Comparison of ENCODE assay signal across 16 mouse cellular contexts in the genomic region with DNA sequence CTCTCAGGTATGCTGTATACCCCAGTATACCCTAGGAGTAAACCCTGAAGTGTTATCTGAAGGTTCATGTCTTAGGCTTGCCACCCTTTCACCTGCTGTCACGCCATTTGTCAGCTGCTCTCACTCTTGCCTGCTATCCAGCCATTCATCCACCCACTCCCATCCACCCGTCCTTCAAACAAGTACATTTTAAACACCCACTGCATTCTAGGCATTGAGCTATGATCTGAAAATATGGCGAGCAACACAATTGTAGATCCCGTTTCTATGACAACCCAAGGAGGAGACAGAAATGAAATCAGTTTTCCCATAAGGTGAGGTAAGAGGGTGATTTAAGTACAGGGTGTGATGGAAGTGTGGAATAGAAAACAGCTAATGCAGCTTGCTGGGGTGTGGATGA.
DNase-seq lines count a peak whose midpoint lies in the region; ATAC-seq and TF ChIP-seq lines count a peak whose summit lies in the region.
"Had no signal": no experiment of that assay in that cellular context is flagged by ENCODE, and none has a peak within 500 bp of the region (broad histone marks: within the 10 kb centered on the region; RNA-seq: fewer than 3 reads in every experiment).

No protein-coding gene starts in this region.

- WGBS in hindbrain, embryonic 15.5 days = 85% methylated on average over 4 of the region's 4 CpGs
- 92% methylated on average over 4 of the region's 4 CpGs for WGBS in hindbrain, embryonic 11.5 days
- WGBS in midbrain, embryonic 11.5 days = 93% methylated on average over 4 of the region's 4 CpGs

- H3K36me3 ChIP-seq in hindbrain, embryonic 15.5 days = peaks cover 9% of the 10 kb centered on the region
- no peaks in the 10 kb centered on the region for H3K36me3 ChIP-seq in hindbrain, embryonic 11.5 days (ENCODE audit: control insufficient read depth, insufficient read depth, low read length)
- H3K36me3 ChIP-seq in midbrain, embryonic 11.5 days (ENCODE audit: control insufficient read depth, insufficient read depth, low read length) = no peaks in the 10 kb centered on the region
- H3K36me3 ChIP-seq: embryonic facial prominence, embryonic 13.5 days; hindbrain, embryonic 12.5 days; midbrain, embryonic 12.5 days had no signal

- H3K9me3 ChIP-seq in hindbrain, embryonic 15.5 days = no peaks in the 10 kb centered on the region
- no peaks in the 10 kb centered on the region for H3K9me3 ChIP-seq in hindbrain, embryonic 11.5 days (ENCODE audit: control insufficient read depth, low read length)
- no peaks in the 10 kb centered on the region for H3K9me3 ChIP-seq in midbrain, embryonic 11.5 days (ENCODE audit: control insufficient read depth, low read length)
- H3K9me3 ChIP-seq: embryonic facial prominence, embryonic 13.5 days; heart, embryonic 10.5 days; hindbrain, embryonic 12.5 days; lung, embryonic 15.5 days; midbrain, embryonic 12.5 days had no signal

- H3K4me1 ChIP-seq in hindbrain, embryonic 15.5 days (replicated peaks) = no peaks in the 10 kb centered on the region
- H3K4me1 ChIP-seq in hindbrain, embryonic 11.5 days (replicated peaks; ENCODE audit: control insufficient read depth, insufficient read depth, low read length) = no peaks in the 10 kb centered on the region
- H3K4me1 ChIP-seq in cortical plate, adult 2 months (ENCODE audit: control insufficient read depth, insufficient read depth, low read length) = peaks cover 11% of the 10 kb centered on the region
- no peaks in the 10 kb centered on the region for H3K4me1 ChIP-seq in midbrain, embryonic 11.5 days (ENCODE audit: control insufficient read depth, insufficient read depth, low read length)
- H3K4me1 ChIP-seq: embryonic facial prominence, embryonic 13.5 days; heart, embryonic 10.5 days; hindbrain, embryonic 12.5 days; lung, embryonic 15.5 days; midbrain, embryonic 12.5 days had no signal

- peak; percentile 11; the same call in 1 of the 2 replicates for ATAC-seq in hindbrain, embryonic 15.5 days (ENCODE audit: low FRiP score, low read depth)
- no peak for ATAC-seq in hindbrain, embryonic 11.5 days (ENCODE audit: low FRiP score)
- no peak for ATAC-seq in midbrain, embryonic 11.5 days (ENCODE audit: low FRiP score)

- DNase-seq in hindbrain, embryonic 11.5 days (ENCODE audit: low spot score) = no peak
- DNase-seq in layer of hippocampus, adult 2 months (ENCODE audit: low spot score in 2 of 2) = peak; percentile 28 to 36
- peak; percentile 33 for DNase-seq in right cerebral cortex, postnatal 25 days
- DNase-seq in midbrain, embryonic 11.5 days (ENCODE audit: low spot score, missing footprints) = no peak
- no peak for DNase-seq in ovary, postnatal 10 days (ENCODE audit: low spot score)
- DNase-seq: adrenal gland, adult 2 months; kidney, adult 8-10 months; kidney, postnatal 25 days had no signal

- H3K27me3 ChIP-seq in hindbrain, embryonic 15.5 days = no peaks in the 10 kb centered on the region
- H3K27me3 ChIP-seq in hindbrain, embryonic 11.5 days (ENCODE audit: control insufficient read depth, insufficient read depth, low read length) = no peaks in the 10 kb centered on the region
- H3K27me3 ChIP-seq in midbrain, embryonic 11.5 days (ENCODE audit: control insufficient read depth, insufficient read depth, low read length) = no peaks in the 10 kb centered on the region
- H3K27me3 ChIP-seq: embryonic facial prominence, embryonic 13.5 days; hindbrain, embryonic 12.5 days; lung, embryonic 15.5 days; midbrain, embryonic 12.5 days had no signal

- H3K4me3 ChIP-seq in hindbrain, embryonic 15.5 days = no peak overlapping the region
- no peak overlapping the region for H3K4me3 ChIP-seq in hindbrain, embryonic 11.5 days (ENCODE audit: low read depth, low read length)
- no peak overlapping the region for H3K4me3 ChIP-seq in cortical plate, adult 2 months (ENCODE audit: insufficient read depth, low read length)
- H3K4me3 ChIP-seq in layer of hippocampus, adult 2 months = no peak overlapping the region
- H3K4me3 ChIP-seq in midbrain, embryonic 11.5 days (ENCODE audit: low read depth, low read length) = no peak overlapping the region
- H3K4me3 ChIP-seq: embryonic facial prominence, embryonic 13.5 days; heart, embryonic 10.5 days; hindbrain, embryonic 12.5 days; lung, embryonic 15.5 days; midbrain, embryonic 12.5 days had no signal

- no peak for TF ChIP-seq CTCF in cortical plate, adult 2 months (IDR thresholded peaks at IDR 0.05; ENCODE audit: extremely low read depth, insufficient read depth, low read length)
- no peak for TF ChIP-seq CTCF in layer of hippocampus, adult 2 months (conservative IDR thresholded peaks at IDR 0.05)

- no peak overlapping the region for H3K27ac ChIP-seq in hindbrain, embryonic 15.5 days (replicated peaks)
- no peak overlapping the region for H3K27ac ChIP-seq in hindbrain, embryonic 11.5 days (ENCODE audit: low read depth, low read length)
- peak overlapping the region; percentile 41; the same call in 1 of the 2 replicates for H3K27ac ChIP-seq in cortical plate, adult 2 months (ENCODE audit: insufficient read depth, low read length)
- H3K27ac ChIP-seq in layer of hippocampus, adult 2 months = peak overlapping the region; percentile 62
- H3K27ac ChIP-seq in midbrain, embryonic 11.5 days (ENCODE audit: low read depth, low read length) = no peak overlapping the region
- H3K27ac ChIP-seq: embryonic facial prominence, embryonic 13.5 days; heart, embryonic 10.5 days; hindbrain, embryonic 12.5 days; liver, embryonic 14.5 days; lung, embryonic 15.5 days; midbrain, embryonic 12.5 days had no signal

- H3K4me2 ChIP-seq in hindbrain, embryonic 15.5 days = no peak overlapping the region
- H3K4me2 ChIP-seq in hindbrain, embryonic 11.5 days (replicated peaks; ENCODE audit: low read depth, low read length) = no peak overlapping the region
- H3K4me2 ChIP-seq in midbrain, embryonic 11.5 days = no peak overlapping the region
- H3K4me2 ChIP-seq: embryonic facial prominence, embryonic 13.5 days; hindbrain, embryonic 12.5 days; lung, embryonic 15.5 days; midbrain, embryonic 12.5 days had no signal

- H3K9ac ChIP-seq in hindbrain, embryonic 15.5 days = no peak overlapping the region
- no peak overlapping the region for H3K9ac ChIP-seq in hindbrain, embryonic 11.5 days (ENCODE audit: low read depth, low read length)
- no peak overlapping the region for H3K9ac ChIP-seq in midbrain, embryonic 11.5 days (ENCODE audit: low read length)
- H3K9ac ChIP-seq: embryonic facial prominence, embryonic 13.5 days; hindbrain, embryonic 12.5 days; liver, embryonic 14.5 days; lung, embryonic 15.5 days; midbrain, embryonic 12.5 days had no signal

- no peak for TF ChIP-seq POLR2A in cortical plate, adult 2 months (IDR thresholded peaks at IDR 0.05; ENCODE audit: extremely low read depth, insufficient read depth, low read length)

Comparison
In these comparisons a context has a peak if more than half of its experiments do, and no peak if none do; other contexts are left out.
1. H3K27ac ChIP-seq: peak in cortical plate, adult 2 months (single experiment) and layer of hippocampus, adult 2 months (single experiment); none in hindbrain, embryonic 15.5 days (single experiment), hindbrain, embryonic 11.5 days (single experiment) and midbrain, embryonic 11.5 days (single experiment).
2. DNase-seq: peak in layer of hippocampus, adult 2 months (2 of 2) and right cerebral cortex, postnatal 25 days (single experiment); none in hindbrain, embryonic 11.5 days (single experiment), midbrain, embryonic 11.5 days (single experiment) and ovary, postnatal 10 days (single experiment).